Mouse (Mus musculus): ENCODE results near the gene Hist1h4f. TPM values are rescaled to one million over a fixed set of nuclear protein-coding genes. Genes with fewer than 3 reads are reported as not detected.

Gene Hist1h4f
- polyA plus RNA-seq, 1 experiment from 2014 or later: not detected

DNA sequence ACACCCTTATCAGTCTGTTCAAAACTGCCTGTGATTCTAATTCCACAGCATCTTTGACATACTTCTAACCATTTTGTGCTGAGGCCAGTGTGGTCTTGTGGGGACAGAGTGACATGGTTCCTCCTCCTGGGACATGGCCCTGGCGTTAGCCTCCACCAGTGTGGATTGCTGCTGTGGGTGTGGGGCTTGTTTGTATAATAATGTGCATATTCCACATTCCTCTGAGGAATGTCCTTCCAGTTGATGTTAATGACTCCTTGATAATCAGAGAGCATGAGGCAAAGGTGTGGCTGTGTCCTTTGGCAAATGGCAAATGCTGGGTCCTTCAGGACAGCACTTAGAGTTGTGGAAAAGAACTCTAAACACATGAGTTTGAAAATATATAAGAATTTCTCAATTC, 37.9 kb downstream of the Hist1h4f start:
- H3K4me1 ChIP-seq (ENCODE audit: control insufficient read depth, insufficient read depth, low read length): peaks cover 2% of the 10 kb centered on the region; the same call in 1 of the 2 replicates
- H3K27me3 ChIP-seq (ENCODE audit: control insufficient read depth, insufficient read depth, low read depth, low read length): no peaks in the 10 kb centered on the region
- H3K27ac ChIP-seq (ENCODE audit: low read length): no peak overlapping the region
- H3K4me2 ChIP-seq (ENCODE audit: low read length): no peak overlapping the region
- no peak overlapping the region for H3K9ac ChIP-seq (ENCODE audit: low read depth, low read length)
- no peaks in the 10 kb centered on the region for H3K9me3 ChIP-seq (replicated peaks; ENCODE audit: control insufficient read depth, low read length, poor library complexity, severe bottlenecking)
- 88% methylated on average over 1 of the region's 1 CpGs for WGBS
- no peak overlapping the region for H3K4me3 ChIP-seq (ENCODE audit: low read depth, low read length)
- no peaks in the 10 kb centered on the region for H3K36me3 ChIP-seq (ENCODE audit: control insufficient read depth, insufficient read depth, low read length)
- ATAC-seq: no peak

DNA sequence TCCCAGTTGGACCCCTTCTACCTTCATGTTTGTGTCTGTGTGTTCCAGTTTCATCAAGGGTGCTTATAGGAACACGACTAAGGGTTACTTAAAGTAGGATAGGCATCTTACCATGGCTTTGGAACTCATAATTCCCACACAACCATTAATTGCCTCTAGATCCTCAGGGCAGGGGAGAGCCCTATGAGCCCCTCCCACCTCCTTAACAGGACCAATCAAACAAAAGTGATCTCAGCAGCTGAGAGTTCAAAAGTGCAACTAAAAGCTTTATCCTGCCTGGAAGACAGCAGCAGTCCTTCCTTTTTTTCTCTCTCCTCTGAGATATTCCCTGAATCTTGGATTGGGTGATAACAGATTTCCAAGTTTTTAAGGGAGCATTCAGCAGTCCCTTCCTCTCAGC, 41.3 kb downstream of the Hist1h4f start:
- Histone ChIP-seq H3K27ac (ENCODE audit: low read length) (no peak overlapping the region), H3K4me1 (ENCODE audit: control insufficient read depth, insufficient read depth, low read length) (peaks cover 2% of the 10 kb centered on the region; the same call in 1 of the 2 replicates), H3K36me3 (ENCODE audit: control insufficient read depth, insufficient read depth, low read length) (no peaks in the 10 kb centered on the region), H3K4me2 (ENCODE audit: low read length) (no peak overlapping the region), H3K9ac (ENCODE audit: low read depth, low read length) (no peak overlapping the region), H3K9me3 (replicated peaks; ENCODE audit: control insufficient read depth, low read length, poor library complexity, severe bottlenecking) (no peaks in the 10 kb centered on the region), H3K4me3 (ENCODE audit: low read depth, low read length) (no peak overlapping the region), H3K27me3 (ENCODE audit: control insufficient read depth, insufficient read depth, low read depth, low read length) (no peaks in the 10 kb centered on the region)
- WGBS: 48% methylated on average over 1 of the region's 1 CpGs
- ATAC-seq: no peak

DNA sequence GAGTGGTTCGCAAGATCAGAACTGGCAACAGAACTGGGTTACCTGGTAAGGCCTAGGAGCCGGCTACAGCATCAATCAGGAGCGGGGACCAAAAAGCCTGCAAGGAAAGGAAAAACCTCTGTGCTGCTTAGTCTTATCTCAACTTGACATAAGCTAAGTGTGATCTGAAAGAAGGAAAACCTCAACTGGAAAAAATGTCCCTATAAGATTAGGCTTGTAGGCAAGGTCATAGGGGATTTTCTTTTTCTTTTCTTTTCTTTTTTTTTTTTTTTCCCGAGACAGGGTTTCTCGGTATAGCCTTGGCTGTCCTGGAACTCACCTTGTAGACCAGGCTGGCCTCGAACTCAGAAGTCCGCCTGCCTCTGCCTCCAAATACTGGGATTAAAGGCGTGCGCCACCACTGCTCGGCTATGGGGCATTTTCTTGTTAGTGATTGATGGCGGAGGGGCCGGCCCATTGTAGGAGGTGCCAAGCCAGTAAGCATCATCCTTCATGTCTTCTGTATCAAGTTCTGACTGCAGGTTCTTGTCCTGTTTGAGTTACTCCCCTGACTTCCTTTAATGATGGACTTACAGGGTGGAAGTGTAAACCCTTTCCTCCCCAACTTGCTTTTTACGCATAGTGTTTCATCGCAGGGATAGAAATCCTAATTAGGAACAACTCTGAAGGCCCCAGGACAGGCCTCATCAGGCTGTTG, 44.5 kb downstream of the Hist1h4f start:
- no peaks in the 10 kb centered on the region for H3K36me3 ChIP-seq (ENCODE audit: control insufficient read depth, insufficient read depth, low read length)
- no peaks in the 10 kb centered on the region for H3K27me3 ChIP-seq (ENCODE audit: control insufficient read depth, insufficient read depth, low read depth, low read length)
- WGBS: 23% methylated on average over 14 of the region's 14 CpGs
- H3K9ac ChIP-seq (ENCODE audit: low read depth, low read length): no peak overlapping the region
- H3K27ac ChIP-seq (ENCODE audit: low read length): no peak overlapping the region
- H3K4me3 ChIP-seq (ENCODE audit: low read depth, low read length): no peak overlapping the region
- H3K4me2 ChIP-seq (ENCODE audit: low read length): no peak overlapping the region
- no peaks in the 10 kb centered on the region for H3K9me3 ChIP-seq (replicated peaks; ENCODE audit: control insufficient read depth, low read length, poor library complexity, severe bottlenecking)
- ATAC-seq: no peak
- H3K4me1 ChIP-seq (ENCODE audit: control insufficient read depth, insufficient read depth, low read length): peaks cover 2% of the 10 kb centered on the region; the same call in 1 of the 2 replicates

DNA sequence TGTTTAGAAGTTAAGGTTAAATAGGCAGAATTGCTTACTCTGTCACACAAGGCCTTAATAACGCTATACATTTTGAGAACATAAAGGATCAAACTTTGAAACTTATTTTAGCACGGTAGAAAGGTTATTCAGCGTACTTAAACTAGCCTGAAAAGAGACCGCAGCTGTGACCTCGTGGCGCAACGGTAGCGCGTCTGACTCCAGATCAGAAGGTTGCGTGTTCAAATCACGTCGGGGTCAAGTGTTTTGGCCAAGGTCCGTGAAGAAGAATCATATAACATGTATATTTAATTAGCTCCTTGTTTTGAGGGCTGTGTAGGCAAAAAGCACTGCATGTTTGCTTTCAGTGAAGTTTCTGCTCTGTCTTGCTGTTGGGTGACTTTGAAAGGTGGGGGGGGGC, 45.1 kb downstream of the Hist1h4f start:
- no peak overlapping the region for H3K9ac ChIP-seq (ENCODE audit: low read depth, low read length)
- H3K4me1 ChIP-seq (ENCODE audit: control insufficient read depth, insufficient read depth, low read length): peaks cover 2% of the 10 kb centered on the region; the same call in 1 of the 2 replicates
- H3K27ac ChIP-seq (ENCODE audit: low read length): no peak overlapping the region
- no peak overlapping the region for H3K4me3 ChIP-seq (ENCODE audit: low read depth, low read length)
- no peaks in the 10 kb centered on the region for H3K9me3 ChIP-seq (replicated peaks; ENCODE audit: control insufficient read depth, low read length, poor library complexity, severe bottlenecking)
- no peak for ATAC-seq
- no peaks in the 10 kb centered on the region for H3K36me3 ChIP-seq (ENCODE audit: control insufficient read depth, insufficient read depth, low read length)
- 8% methylated on average over 13 of the region's 13 CpGs for WGBS
- peak overlapping the region; percentile 16; the same call in 1 of the 2 replicates for H3K4me2 ChIP-seq (ENCODE audit: low read length)
- H3K27me3 ChIP-seq (ENCODE audit: control insufficient read depth, insufficient read depth, low read depth, low read length): no peaks in the 10 kb centered on the region

DNA sequence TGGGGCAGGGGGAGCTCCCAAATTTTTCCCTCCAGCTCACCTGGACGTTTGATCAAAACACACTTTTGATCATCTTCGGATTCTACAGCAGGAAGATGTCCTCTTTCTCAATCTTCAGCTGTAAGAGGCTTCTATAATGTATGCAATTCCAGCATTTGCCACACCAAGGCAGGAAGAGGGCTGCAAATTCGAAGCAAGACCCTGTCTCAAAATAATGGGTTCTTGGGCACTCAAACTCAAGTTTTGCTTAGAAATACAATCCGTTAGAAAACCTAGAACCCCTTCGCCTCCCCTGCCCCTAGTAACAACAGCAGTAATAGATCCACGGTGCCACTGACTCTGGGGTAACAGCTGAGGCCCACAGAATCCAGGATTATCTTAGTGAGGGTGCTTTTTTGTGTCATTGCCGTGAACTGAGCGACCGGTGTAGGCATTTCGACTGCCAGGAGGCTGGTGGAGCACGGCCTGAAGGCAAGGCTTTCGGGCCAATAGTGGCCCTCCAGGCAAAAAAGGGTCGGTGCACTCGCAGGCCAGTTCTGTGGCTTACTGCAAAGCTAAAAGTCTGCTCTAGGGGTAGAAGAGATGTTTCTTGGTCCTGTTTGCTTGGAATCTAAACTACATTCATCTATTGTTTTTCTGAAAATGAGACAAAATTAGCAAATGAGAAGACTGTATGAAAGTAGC, 45.6 kb downstream of the Hist1h4f start:
- Histone ChIP-seq H3K4me1 (ENCODE audit: control insufficient read depth, insufficient read depth, low read length) (peaks cover 2% of the 10 kb centered on the region; the same call in 1 of the 2 replicates), H3K9ac (ENCODE audit: low read depth, low read length) (no peak overlapping the region), H3K4me3 (ENCODE audit: low read depth, low read length) (no peak overlapping the region), H3K9me3 (replicated peaks; ENCODE audit: control insufficient read depth, low read length, poor library complexity, severe bottlenecking) (no peaks in the 10 kb centered on the region), H3K27me3 (ENCODE audit: control insufficient read depth, insufficient read depth, low read depth, low read length) (no peaks in the 10 kb centered on the region), H3K36me3 (ENCODE audit: control insufficient read depth, insufficient read depth, low read length) (no peaks in the 10 kb centered on the region), H3K27ac (ENCODE audit: low read length) (no peak overlapping the region), H3K4me2 (ENCODE audit: low read length) (peak overlapping the region; percentile 33)
- no peak for ATAC-seq
- WGBS: 5% methylated on average over 14 of the region's 14 CpGs

DNA sequence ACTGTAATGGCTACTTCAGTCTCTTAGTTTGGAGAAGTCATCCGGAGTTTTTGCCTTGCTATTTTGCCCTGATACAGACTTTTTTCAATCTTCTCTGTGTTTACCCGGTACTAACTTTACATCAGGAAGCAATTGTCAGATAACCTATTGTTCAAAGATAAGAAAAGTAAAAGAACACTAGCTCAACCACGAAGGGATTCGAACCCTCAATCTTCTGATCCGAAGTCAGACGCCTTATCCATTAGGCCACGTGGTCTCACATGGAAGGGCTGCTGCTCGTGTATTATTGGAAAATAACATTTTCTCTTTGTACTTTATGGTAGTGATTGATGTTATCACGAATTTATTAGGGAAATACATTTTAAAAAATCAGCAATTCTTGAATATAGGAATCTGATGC, 47.7 kb downstream of the Hist1h4f start:
- Histone ChIP-seq H3K4me3 (ENCODE audit: low read depth, low read length) (no peak overlapping the region), H3K4me2 (ENCODE audit: low read length) (peak overlapping the region; percentile 33), H3K27ac (ENCODE audit: low read length) (no peak overlapping the region), H3K9me3 (replicated peaks; ENCODE audit: control insufficient read depth, low read length, poor library complexity, severe bottlenecking) (no peaks in the 10 kb centered on the region), H3K9ac (ENCODE audit: low read depth, low read length) (no peak overlapping the region), H3K36me3 (ENCODE audit: control insufficient read depth, insufficient read depth, low read length) (no peaks in the 10 kb centered on the region), H3K4me1 (ENCODE audit: control insufficient read depth, insufficient read depth, low read length) (peaks cover 5% of the 10 kb centered on the region; the same call in 1 of the 2 replicates), H3K27me3 (ENCODE audit: control insufficient read depth, insufficient read depth, low read depth, low read length) (peaks cover 4% of the 10 kb centered on the region; the same call in 1 of the 2 replicates)
- ATAC-seq: no peak
- 4% methylated on average over 9 of the region's 9 CpGs for WGBS

DNA sequence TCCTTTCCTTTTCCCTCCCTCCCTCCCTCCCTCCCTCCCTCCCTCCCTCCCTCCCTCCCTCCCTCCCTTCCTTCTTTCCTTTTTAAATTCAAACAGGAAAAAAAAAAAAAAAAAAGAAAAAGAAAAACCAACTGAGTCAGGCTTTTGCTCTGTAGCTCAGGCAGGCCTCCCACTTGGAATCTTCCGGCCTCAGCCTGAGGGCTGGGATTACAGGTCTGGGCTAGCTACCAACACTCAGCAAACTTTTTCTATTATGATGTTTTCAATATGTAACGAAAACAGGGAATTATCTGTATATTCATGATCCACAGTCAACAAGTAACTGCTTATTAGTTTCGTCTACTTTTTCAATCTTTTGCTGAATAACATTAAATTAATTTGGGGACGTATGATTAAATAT, 48.5 kb downstream of the Hist1h4f start:
- no peak overlapping the region for H3K4me2 ChIP-seq (ENCODE audit: low read length)
- WGBS: 37% methylated on average over 4 of the region's 4 CpGs
- no peak overlapping the region for H3K4me3 ChIP-seq (ENCODE audit: low read depth, low read length)
- H3K9me3 ChIP-seq (replicated peaks; ENCODE audit: control insufficient read depth, low read length, poor library complexity, severe bottlenecking): no peaks in the 10 kb centered on the region
- H3K27me3 ChIP-seq (ENCODE audit: control insufficient read depth, insufficient read depth, low read depth, low read length): peaks cover 6% of the 10 kb centered on the region; the same call in 1 of the 2 replicates
- ATAC-seq: no peak
- no peak overlapping the region for H3K9ac ChIP-seq (ENCODE audit: low read depth, low read length)
- no peak overlapping the region for H3K27ac ChIP-seq (ENCODE audit: low read length)
- no peaks in the 10 kb centered on the region for H3K36me3 ChIP-seq (ENCODE audit: control insufficient read depth, insufficient read depth, low read length)
- peaks cover 8% of the 10 kb centered on the region; the same call in 1 of the 2 replicates for H3K4me1 ChIP-seq (ENCODE audit: control insufficient read depth, insufficient read depth, low read length)

DNA sequence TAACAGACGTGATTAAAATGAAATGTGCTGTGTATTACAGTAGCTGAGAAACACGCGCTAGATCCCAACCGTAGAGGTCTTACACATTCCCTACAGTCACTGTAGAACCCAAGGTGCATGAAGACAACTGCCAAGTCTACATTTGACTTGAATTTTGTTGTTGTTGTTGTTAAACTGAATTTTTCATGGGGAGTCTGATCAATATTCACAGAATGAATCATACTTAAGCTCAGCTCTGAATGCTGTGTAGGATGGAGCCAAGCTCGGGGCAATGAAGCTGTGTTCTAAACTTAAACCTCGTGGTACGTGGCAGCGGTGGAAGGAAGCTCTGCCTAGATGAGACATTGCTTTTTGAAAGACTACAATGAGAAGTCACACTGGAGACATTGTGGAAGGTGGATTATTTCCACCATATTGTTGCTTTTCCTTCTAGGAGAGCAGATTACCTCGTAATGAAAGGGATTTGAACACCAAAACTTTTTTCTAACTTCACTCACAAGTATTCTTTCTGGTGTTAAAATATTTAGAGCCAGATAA, 49.3 kb downstream of the Hist1h4f start:
- Histone ChIP-seq H3K4me2 (ENCODE audit: low read length) (no peak overlapping the region), H3K27me3 (ENCODE audit: control insufficient read depth, insufficient read depth, low read depth, low read length) (peaks cover 8% of the 10 kb centered on the region; the same call in 1 of the 2 replicates), H3K36me3 (ENCODE audit: control insufficient read depth, insufficient read depth, low read length) (no peaks in the 10 kb centered on the region), H3K4me3 (ENCODE audit: low read depth, low read length) (no peak overlapping the region), H3K27ac (ENCODE audit: low read length) (no peak overlapping the region), H3K9ac (ENCODE audit: low read depth, low read length) (no peak overlapping the region), H3K4me1 (ENCODE audit: control insufficient read depth, insufficient read depth, low read length) (peaks cover 8% of the 10 kb centered on the region; the same call in 1 of the 2 replicates), H3K9me3 (replicated peaks; ENCODE audit: control insufficient read depth, low read length, poor library complexity, severe bottlenecking) (no peaks in the 10 kb centered on the region)
- no peak for ATAC-seq
- WGBS: 33% methylated on average over 9 of the region's 9 CpGs

DNA sequence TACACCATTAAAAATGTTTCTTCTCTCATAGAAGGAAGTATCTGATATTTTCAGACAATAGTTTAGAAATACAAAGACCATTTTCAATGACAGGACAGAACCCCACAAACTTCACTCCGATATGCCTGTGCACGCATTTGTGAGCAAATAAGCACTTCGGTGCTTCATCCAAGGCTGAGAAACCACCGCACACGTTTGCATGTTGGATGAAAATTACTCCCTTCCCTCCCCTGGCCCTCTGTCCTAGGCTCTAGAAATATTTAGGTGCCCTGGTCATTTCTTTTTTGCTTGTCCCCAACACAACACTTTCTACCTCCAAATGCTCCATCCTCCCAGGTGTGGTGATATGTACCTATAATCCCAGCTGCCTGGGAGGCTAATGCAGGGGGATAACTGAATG, 49.9 kb downstream of the Hist1h4f start:
- no peak overlapping the region for H3K4me3 ChIP-seq (ENCODE audit: low read depth, low read length)
- no peak overlapping the region for H3K27ac ChIP-seq (ENCODE audit: low read length)
- H3K4me1 ChIP-seq (ENCODE audit: control insufficient read depth, insufficient read depth, low read length): peaks cover 8% of the 10 kb centered on the region; the same call in 1 of the 2 replicates
- no peak for ATAC-seq
- H3K9ac ChIP-seq (ENCODE audit: low read depth, low read length): no peak overlapping the region
- no peak overlapping the region for H3K4me2 ChIP-seq (ENCODE audit: low read length)
- H3K36me3 ChIP-seq (ENCODE audit: control insufficient read depth, insufficient read depth, low read length): no peaks in the 10 kb centered on the region
- 24% methylated on average over 5 of the region's 5 CpGs for WGBS
- H3K9me3 ChIP-seq (replicated peaks; ENCODE audit: control insufficient read depth, low read length, poor library complexity, severe bottlenecking): no peaks in the 10 kb centered on the region
- H3K27me3 ChIP-seq (ENCODE audit: control insufficient read depth, insufficient read depth, low read depth, low read length): peaks cover 8% of the 10 kb centered on the region; the same call in 1 of the 2 replicates
